Mouse (Mus musculus) liver, postnatal 0 days (tissue): ENCODE data around the gene Cd151.

Experiments used
- CTCF ChIP-seq: sonication (generic); IDR thresholded peaks from 2 replicates; pipeline ENCODE4 v1.5.1; 2016; ENCODE audit warnings: antibody characterized with exemption, low read depth
- EP300 ChIP-seq: IDR thresholded peaks from 2 replicates; pipeline ENCODE4 v1.6.1; 2016; ENCODE audit warnings: antibody characterized with exemption, low read depth, mild to moderate bottlenecking

GRCm38 (mm10) chr7:141432741-141433516 is 34.3 kb upstream of the Cd151 start:
- no peak for TF ChIP-seq CTCF
- no peak for TF ChIP-seq EP300
